Mouse (Mus musculus) cerebellum, adult 18-20 months (tissue): ENCODE measurements around the gene Ctbp2.
A peak's percentile ranks its signal among the peaks of the same experiment; 100 is the strongest.

Source experiments
- DNase-seq, 2 experiments: peaks; one replicate each; pipeline ENCODE4 v3.0.0; 2021

Ctbp2 gene

GRCm38 (mm10) chr7:133123999-133124700, at the start of gene Ctbp2:
Gene Ctbp2, minus strand, starts transcription at chr7:133124354.
- peak; percentile 80 to 85 for DNase-seq

- no peak for DNase-seq
Observed at GRCm38 (mm10) chr7:133171403-133172032, 47.4 kb upstream of the Ctbp2 start.

- DNase-seq, result no peak
Observed at GRCm38 (mm10) chr7:133168928-133169327, 44.8 kb upstream of the Ctbp2 start.

GRCm38 (mm10) chr7:133167903-133168302, 43.7 kb upstream of the Ctbp2 start:
- DNase-seq, result no peak

- no peak for DNase-seq
Observed at GRCm38 (mm10) chr7:133164770-133165169, 40.6 kb upstream of the Ctbp2 start.

GRCm38 (mm10) chr7:133163011-133163410, 38.9 kb upstream of the Ctbp2 start:
- DNase-seq, result no peak

GRCm38 (mm10) chr7:133162131-133162530, 38.0 kb upstream of the Ctbp2 start:
- DNase-seq, result no peak

- DNase-seq, result no peak
Observed at GRCm38 (mm10) chr7:133161362-133162080, 37.4 kb upstream of the Ctbp2 start.

- DNase-seq, result no peak
Observed at GRCm38 (mm10) chr7:133159519-133159918, 35.4 kb upstream of the Ctbp2 start.

GRCm38 (mm10) chr7:133155621-133156020, 31.5 kb upstream of the Ctbp2 start:
- no peak for DNase-seq

- peak; percentile 21 to 38 for DNase-seq
Observed at GRCm38 (mm10) chr7:133154846-133155245, 30.7 kb upstream of the Ctbp2 start.

GRCm38 (mm10) chr7:133139689-133140336, 15.7 kb upstream of the Ctbp2 start:
- no peak for DNase-seq

GRCm38 (mm10) chr7:133133552-133133951, 9.4 kb upstream of the Ctbp2 start:
- no peak for DNase-seq

GRCm38 (mm10) chr7:133132702-133133101, 8.5 kb upstream of the Ctbp2 start:
- DNase-seq, result no peak

- peak in 1 of 2 experiments; percentile 25 for DNase-seq
Observed at GRCm38 (mm10) chr7:133124701-133125485, 739 bp upstream of the Ctbp2 start.

GRCm38 (mm10) chr7:133123244-133123998, 733 bp downstream of the Ctbp2 start, which contains the start of gene Fgfr2:
Gene Fgfr2, minus strand, starts transcription at chr7:133123350.
- peak; percentile 67 to 70 for DNase-seq

GRCm38 (mm10) chr7:133122379-133123243, 1.5 kb downstream of the Ctbp2 start:
- DNase-seq, result peak; percentile 53 to 76

GRCm38 (mm10) chr7:133121661-133122378, 2.3 kb downstream of the Ctbp2 start:
- DNase-seq, result peak; percentile 49 to 72

- DNase-seq, result no peak
Observed at GRCm38 (mm10) chr7:133121080-133121607, 3.0 kb downstream of the Ctbp2 start.
